In genomic region chr4:58985157-58985648, GRCm38 (mm10) we compare ENCODE assay signal across 9 mouse cellular contexts. TPM values are rescaled to one million over a fixed set of nuclear protein-coding genes. Genes with fewer than 3 reads are reported as not detected.
DNase-seq lines count a peak whose midpoint lies in the region; ATAC-seq and TF ChIP-seq lines count a peak whose summit lies in the region.
"Had no signal": no experiment of that assay in that cellular context is flagged by ENCODE, and none has a peak within 500 bp of the region (broad histone marks: within the 10 kb centered on the region; RNA-seq: fewer than 3 reads in every experiment).

No protein-coding gene starts in this region.

- WGBS in bone marrow, adult 2 months = 7% methylated on average over 7 of the region's 7 CpGs
- 26% methylated on average over 7 of the region's 7 CpGs for WGBS in forebrain, embryonic 11.5 days

- ATAC-seq in G1E (ENCODE audit: extremely low read depth, insufficient number of reproducible peaks, low FRiP score, poor library complexity, severe bottlenecking) = peak; percentile 30
- 0 out of 2 replicates have a peak, but pooled peaks have one; percentile 20 for ATAC-seq in forebrain, embryonic 11.5 days (replicated peaks; ENCODE audit: low FRiP score)

- DNase-seq in G1E (ENCODE audit: low spot score) = peak; percentile 43
- DNase-seq in forebrain, embryonic 11.5 days (ENCODE audit: low spot score) = peak; percentile 86
- DNase-seq in heart, postnatal 4 days = peak; percentile 83
- DNase-seq in layer of hippocampus, postnatal 14 days (ENCODE audit: low spot score in 2 of 2) = peak; percentile 84
- peak; percentile 84 for DNase-seq in lung, postnatal 25 days (ENCODE audit: low spot score)
- DNase-seq in right cerebral cortex, postnatal 14 days = peak; percentile 80
- DNase-seq in urinary bladder, postnatal 14 days (ENCODE audit: low spot score) = peak; percentile 84

- H3K27me3 ChIP-seq in G1E (ENCODE audit: insufficient read depth, low read length) = peaks cover 6% of the 10 kb centered on the region
- no peaks in the 10 kb centered on the region for H3K27me3 ChIP-seq in forebrain, embryonic 11.5 days (ENCODE audit: control insufficient read depth, insufficient read depth, low read length)
- H3K27me3 ChIP-seq: limb, embryonic 13.5 days had no signal

- peak; percentile 61 for TF ChIP-seq CTCF in G1E (IDR thresholded peaks at IDR 0.05; ENCODE audit: low read depth, low read length)
- peak; percentile 79 for TF ChIP-seq CTCF in bone marrow, adult 2 months (IDR thresholded peaks at IDR 0.05; ENCODE audit: control insufficient read depth, insufficient read depth, low read length)

- H3K4me3 ChIP-seq in G1E (ENCODE audit: low read depth, low read length) = no peak overlapping the region
- H3K4me3 ChIP-seq in bone marrow, adult 2 months (replicated peaks; ENCODE audit: control insufficient read depth, low read depth, low read length) = no peak overlapping the region
- no peak overlapping the region for H3K4me3 ChIP-seq in forebrain, embryonic 11.5 days (ENCODE audit: low read depth, low read length)

- peaks cover 2% of the 10 kb centered on the region for H3K36me3 ChIP-seq in G1E (replicated peaks)
- H3K36me3 ChIP-seq in forebrain, embryonic 11.5 days (ENCODE audit: control insufficient read depth, insufficient read depth, low read length) = no peaks in the 10 kb centered on the region
- H3K36me3 ChIP-seq: limb, embryonic 13.5 days had no signal

- no peak overlapping the region for H3K4me2 ChIP-seq in forebrain, embryonic 11.5 days (ENCODE audit: low read depth, low read length, severe bottlenecking)

- H3K9ac ChIP-seq in forebrain, embryonic 11.5 days (ENCODE audit: low read length) = no peak overlapping the region
- H3K9ac ChIP-seq: limb, embryonic 13.5 days had no signal

- H3K27ac ChIP-seq in bone marrow, adult 2 months (ENCODE audit: control insufficient read depth, insufficient read depth, low read depth, low read length, poor library complexity) = no peak overlapping the region
- H3K27ac ChIP-seq in forebrain, embryonic 11.5 days (ENCODE audit: low read depth, low read length) = no peak overlapping the region
- H3K27ac ChIP-seq: limb, embryonic 13.5 days had no signal

- TF ChIP-seq POLR2A in bone marrow, adult 2 months (IDR thresholded peaks at IDR 0.05; ENCODE audit: borderline replicate concordance, control insufficient read depth, low read depth, low read length) = no peak

- no peaks in the 10 kb centered on the region for H3K9me3 ChIP-seq in G1E (replicated peaks)
- no peaks in the 10 kb centered on the region for H3K9me3 ChIP-seq in forebrain, embryonic 11.5 days (ENCODE audit: control insufficient read depth, low read length)
- H3K9me3 ChIP-seq: limb, embryonic 13.5 days had no signal

- H3K4me1 ChIP-seq in G1E (ENCODE audit: insufficient read depth, low read depth, low read length) = peaks cover 36% of the 10 kb centered on the region
- H3K4me1 ChIP-seq in bone marrow, adult 2 months (ENCODE audit: control insufficient read depth, insufficient read depth, low read length) = peaks cover 3% of the 10 kb centered on the region
- H3K4me1 ChIP-seq in forebrain, embryonic 11.5 days (replicated peaks; ENCODE audit: control insufficient read depth, insufficient read depth, low read length) = peaks cover 4% of the 10 kb centered on the region; the same call in 1 of the 2 replicates

RNA-seq across cellular contexts. Expression of gene Ptgr1, which starts 1.7 kb away (rescaled TPM):
- total RNA-seq in G1E (2014; fragmentation: Nextera tagmentation) (4.4 and 5.0 TPM in 2 replicates), G1E (2017) (13.8 and 14.5 TPM in 2 replicates)
- polyA plus RNA-seq in G1E (2012) = 0.18 and 0.42 TPM in 2 replicates
- 5.9 and 12.4 TPM in 2 replicates for polyA plus RNA-seq in bone marrow, adult 2 months (2011; ENCODE audit: insufficient read depth, insufficient read length, low replicate concordance, missing spikeins)
- 16.6 and 16.8 TPM in 2 replicates for polyA plus RNA-seq in forebrain, embryonic 11.5 days (2014; fragmentation: Nextera tagmentation; extraction: Ambion mirVana)
- 10 to 100 TPM in 1 of 2 experiments, 1 to 10 TPM in 1; 8.5 to 11.4 TPM for total RNA-seq in heart, postnatal 4 days (2021)
- total RNA-seq in layer of hippocampus, postnatal 14 days (2021) = 1 to 10 TPM; 3.7 to 3.8 TPM

RNA-seq across cellular contexts. Expression of gene Dnajc25, which starts 9.7 kb away (rescaled TPM):
- total RNA-seq in G1E (2014; fragmentation: Nextera tagmentation) = 7.8 and 10.3 TPM in 2 replicates
- total RNA-seq in G1E (2017) = 5.5 and 6.4 TPM in 2 replicates
- 3.5 TPM in 2 replicates for polyA plus RNA-seq in G1E (2012)
- polyA plus RNA-seq in bone marrow, adult 2 months (2011; ENCODE audit: insufficient read depth, insufficient read length, low replicate concordance, missing spikeins) = 6.9 and 7.3 TPM in 2 replicates
- polyA plus RNA-seq in forebrain, embryonic 11.5 days (2014; fragmentation: Nextera tagmentation; extraction: Ambion mirVana) = 6.6 and 7.7 TPM in 2 replicates
- total RNA-seq in heart, postnatal 4 days (2021) = 10 to 100 TPM; 16.4 to 16.8 TPM
- total RNA-seq in layer of hippocampus, postnatal 14 days (2021) = 1 to 10 TPM; 5.8 to 6.3 TPM

RNA-seq across cellular contexts. Expression of gene Gm20503, which starts 17.8 kb away (rescaled TPM):
- not detected in 2 replicates for total RNA-seq in G1E (2014; fragmentation: Nextera tagmentation)
- 0.35 TPM in 1 of 2 replicates, not detected in the other for total RNA-seq in G1E (2017)
- not detected in 2 replicates for polyA plus RNA-seq in G1E (2012)
- 16.2 TPM in 1 of 2 replicates, not detected in the other for polyA plus RNA-seq in bone marrow, adult 2 months (2011; ENCODE audit: insufficient read depth, insufficient read length, low replicate concordance, missing spikeins)
- 6.5 and 7.0 TPM in 2 replicates for polyA plus RNA-seq in forebrain, embryonic 11.5 days (2014; fragmentation: Nextera tagmentation; extraction: Ambion mirVana)
- 1 to 10 TPM; 3.4 to 5.1 TPM for total RNA-seq in heart, postnatal 4 days (2021)
- total RNA-seq in layer of hippocampus, postnatal 14 days (2021) = 1 to 10 TPM in 1 of 2 experiments, not detected in 1; 2.8 TPM

RNA-seq across cellular contexts. Expression of gene Zkscan16, which starts 41.8 kb away (rescaled TPM):
- total RNA-seq in G1E (2014; fragmentation: Nextera tagmentation) (not detected in 2 replicates), G1E (2017) (0.12 and 0.22 TPM in 2 replicates)
- not detected in 2 replicates for polyA plus RNA-seq in G1E (2012)
- polyA plus RNA-seq in bone marrow, adult 2 months (2011; ENCODE audit: insufficient read depth, insufficient read length, low replicate concordance, missing spikeins) = not detected in 2 replicates
- polyA plus RNA-seq in forebrain, embryonic 11.5 days (2014; fragmentation: Nextera tagmentation; extraction: Ambion mirVana) = 1.2 TPM in 2 replicates
- under 1 TPM; 0.21 to 0.25 TPM for total RNA-seq in heart, postnatal 4 days (2021)
- total RNA-seq in layer of hippocampus, postnatal 14 days (2021) = 10 to 100 TPM; 30.5 to 33.1 TPM

RNA-seq across cellular contexts. Expression of gene Gng10, which starts 49.7 kb away (rescaled TPM):
- total RNA-seq in G1E (2014; fragmentation: Nextera tagmentation) (73.4 and 75.2 TPM in 2 replicates), G1E (2017) (121 and 127 TPM in 2 replicates)
- polyA plus RNA-seq in G1E (2012) = 19.9 and 21.9 TPM in 2 replicates
- polyA plus RNA-seq in bone marrow, adult 2 months (2011; ENCODE audit: insufficient read depth, insufficient read length, low replicate concordance, missing spikeins) = 8.4 and 20.3 TPM in 2 replicates
- polyA plus RNA-seq in forebrain, embryonic 11.5 days (2014; fragmentation: Nextera tagmentation; extraction: Ambion mirVana) = 83.2 and 92.6 TPM in 2 replicates
- 10 to 100 TPM; 28.8 to 31.8 TPM for total RNA-seq in heart, postnatal 4 days (2021)
- total RNA-seq in layer of hippocampus, postnatal 14 days (2021) = 100 to 1,000 TPM; 109 to 110 TPM
